Mouse (Mus musculus) heart, adult 9 months (tissue): ENCODE data around the gene Pms2.

ENCODE experiments used
- DNase-seq, 2 experiments: peaks; one replicate each; pipeline ENCODE4 v3.0.0; 2022; ENCODE audit warnings: low spot score in 2 of 2

Pms2 gene

GRCm38 (mm10) chr5:143932831-143933230 is 23.1 kb downstream of the Pms2 start, which contains the start of gene Rsph10b:
Gene Rsph10b, plus strand, starts transcription at chr5:143933035.
- DNase-seq, result no peak

GRCm38 (mm10) chr5:143933414-143933813 is 23.6 kb downstream of the Pms2 start:
- no peak for DNase-seq

- no peak for DNase-seq
Observed at GRCm38 (mm10) chr5:143933875-143934274, 24.1 kb downstream of the Pms2 start.

GRCm38 (mm10) chr5:143936156-143936555 is 26.4 kb downstream of the Pms2 start:
- no peak for DNase-seq

GRCm38 (mm10) chr5:143941588-143941987 is 31.8 kb downstream of the Pms2 start:
- DNase-seq, result no peak

- DNase-seq, result no peak
Observed at GRCm38 (mm10) chr5:143943231-143944125, 33.7 kb downstream of the Pms2 start.

- no peak for DNase-seq
Observed at GRCm38 (mm10) chr5:143948361-143948760, 38.6 kb downstream of the Pms2 start.

GRCm38 (mm10) chr5:143950016-143950415 is 40.3 kb downstream of the Pms2 start:
- no peak for DNase-seq

GRCm38 (mm10) chr5:143957101-143957500 is 47.3 kb downstream of the Pms2 start:
- no peak for DNase-seq

GRCm38 (mm10) chr5:143959551-143959950 is 49.8 kb downstream of the Pms2 start:
- DNase-seq, result no peak

- no peak for DNase-seq
Observed at GRCm38 (mm10) chr5:143961176-143961575, 51.4 kb downstream of the Pms2 start.

- no peak for DNase-seq
Observed at GRCm38 (mm10) chr5:143965586-143966345, 56.0 kb downstream of the Pms2 start.

GRCm38 (mm10) chr5:143966671-143967070 is 56.9 kb downstream of the Pms2 start:
- no peak for DNase-seq

GRCm38 (mm10) chr5:143972628-143973027 is 62.9 kb downstream of the Pms2 start:
- DNase-seq, result no peak

- peak; percentile 36 to 42 for DNase-seq
Observed at GRCm38 (mm10) chr5:143974931-143975630, 65.3 kb downstream of the Pms2 start.

GRCm38 (mm10) chr5:143975631-143975933 is 65.8 kb downstream of the Pms2 start:
- no peak for DNase-seq

- no peak for DNase-seq
Observed at GRCm38 (mm10) chr5:143976232-143976631, 66.5 kb downstream of the Pms2 start.

- DNase-seq, result no peak
Observed at GRCm38 (mm10) chr5:143976726-143977431, 67.1 kb downstream of the Pms2 start.

- no peak for DNase-seq
Observed at GRCm38 (mm10) chr5:143980858-143981257, 71.1 kb downstream of the Pms2 start.

- DNase-seq, result no peak
Observed at GRCm38 (mm10) chr5:143982361-143982760, 72.6 kb downstream of the Pms2 start.
